Mouse (Mus musculus): ENCODE data around the gene Slit3. TPM values are rescaled to one million over a fixed set of nuclear protein-coding genes. Genes with fewer than 3 reads are reported as not detected.

The Slit3 gene
- total and polyA plus RNA-seq, 3 experiments: 0.55 to 4.8 (median 2.8) TPM

DNA sequence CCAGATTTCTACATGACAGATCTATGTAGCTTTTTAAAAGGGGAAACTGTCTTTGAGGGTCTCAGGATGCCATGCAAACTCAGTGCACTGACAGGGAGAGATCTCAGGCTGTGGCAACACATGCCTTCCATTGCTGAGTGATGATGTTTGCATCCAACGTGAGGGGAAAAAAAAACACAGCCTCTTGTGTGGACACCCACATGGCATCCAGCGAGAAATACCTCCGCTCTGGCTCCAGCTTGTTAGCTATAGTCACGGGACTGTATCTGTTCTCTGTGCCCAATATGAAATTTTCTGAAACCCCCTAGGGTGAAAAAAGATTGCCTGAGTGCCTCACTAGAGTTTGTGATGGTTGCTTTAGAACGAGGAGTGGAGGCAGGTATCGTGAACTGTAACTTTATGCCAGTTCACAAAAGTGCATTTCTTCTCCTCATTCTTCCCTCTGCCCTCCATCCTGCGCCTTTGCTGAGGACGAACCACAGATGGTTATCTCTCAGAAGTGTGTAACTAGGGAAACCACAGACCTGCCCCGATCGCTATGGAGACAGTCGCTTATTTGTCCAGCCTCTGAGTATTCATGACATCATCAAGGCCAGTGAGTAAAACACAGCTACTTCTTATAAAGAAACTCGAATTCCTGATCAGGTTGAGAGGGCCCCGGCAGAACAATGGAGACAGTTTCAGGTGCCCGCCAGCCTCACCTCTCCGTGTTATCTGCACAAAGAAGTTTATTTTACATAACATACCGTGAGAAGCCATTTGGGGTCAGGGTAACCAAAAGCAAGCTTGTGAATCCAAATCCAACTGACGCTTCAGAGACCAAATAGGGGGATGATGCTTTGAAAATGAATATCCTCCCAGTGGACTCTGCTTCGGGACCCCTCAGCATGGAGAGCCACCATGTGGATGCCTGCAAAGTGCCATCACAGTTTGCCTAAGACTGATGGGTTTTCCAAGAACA is 416.4 kb downstream of the Slit3 start:
- dilution Hi-C loops (cut with MboI; ENCODE audit: extremely low pct_ligation_motif_present, extremely low pct_unique_long_range_greater_than_20kb, low sequenced_read_pairs) (no loop called here), in situ Hi-C loops (cut with MboI; ENCODE audit: low pct_ligation_motif_present, low pct_unique_long_range_greater_than_20kb, low sequenced_read_pairs) (no loop called here)
- no peaks in the 10 kb centered on the region for H3K27me3 ChIP-seq (replicated peaks)
- no peaks in the 10 kb centered on the region for H3K36me3 ChIP-seq (replicated peaks in 1 of 2; ENCODE audit: control insufficient read depth in 1 of 2, insufficient read depth in 1 of 2, low read length in 1 of 2)
- H3K27ac ChIP-seq (ENCODE audit: insufficient read depth, low read depth): no peak overlapping the region
- no peaks in the 10 kb centered on the region for H3K79me2 ChIP-seq (replicated peaks; ENCODE audit: control insufficient read depth, extremely low read depth, insufficient read depth, poor library complexity, severe bottlenecking)
- no peak overlapping the region for H3K9ac ChIP-seq (ENCODE audit: insufficient read depth, low read depth)
- H3K9me3 ChIP-seq (replicated peaks; ENCODE audit: low read length): no peaks in the 10 kb centered on the region
- peaks cover 0 to 4% of the 10 kb centered on the region in 2 experiments; a peak in 1 of 4 replicates for H3K4me1 ChIP-seq (ENCODE audit: control insufficient read depth in 1 of 2, insufficient read depth in 2 of 2)
- H3K4me3 ChIP-seq (replicated peaks in 1 of 3; ENCODE audit: low read depth in 2 of 3, low read length in 2 of 3, poor library complexity in 1 of 3): no peak overlapping the region
- peak overlapping the region; percentile 59 for H3K4me2 ChIP-seq (ENCODE audit: insufficient read depth, low read depth, poor library complexity, severe bottlenecking)
- peak; percentile 21 for DNase-seq (ENCODE audit: extremely low read depth)
- TF ChIP-seq MAZ (IDR thresholded peaks at IDR 0.05; ENCODE audit: low read depth, low read length): no peak
- peak; percentile 39; the same call in 1 of the 2 replicates for TF ChIP-seq MXI1 (IDR thresholded peaks at IDR 0.05; ENCODE audit: low read depth, low read length)

DNA sequence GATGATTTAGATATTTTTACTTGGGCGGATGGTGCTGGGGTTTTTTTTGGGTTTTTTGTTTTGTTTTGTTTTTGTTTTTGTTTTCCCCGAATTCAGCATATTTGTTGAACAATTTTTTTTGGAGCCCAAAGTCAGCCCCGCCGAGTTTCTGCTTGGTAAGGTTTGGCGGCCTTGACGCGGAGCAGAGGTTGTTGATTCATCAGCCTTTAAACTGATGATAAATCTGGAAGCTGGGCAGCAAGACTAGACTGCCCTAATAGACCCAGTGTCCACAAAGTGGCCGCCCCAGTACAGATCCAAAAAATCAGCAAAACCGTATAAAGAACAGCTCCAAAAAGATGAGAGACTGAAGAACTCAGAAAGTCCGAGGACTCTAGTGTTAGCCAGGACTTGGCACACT is 421.7 kb downstream of the Slit3 start:
- Histone ChIP-seq H3K9me3 (replicated peaks; ENCODE audit: low read length) (no peaks in the 10 kb centered on the region), H3K4me1 (ENCODE audit: control insufficient read depth in 1 of 2, insufficient read depth in 2 of 2) (peaks cover under 1 to 5% of the 10 kb centered on the region in 2 experiments; a peak in 2 of 4 replicates), H3K9ac (ENCODE audit: insufficient read depth, low read depth) (no peak overlapping the region), H3K36me3 (replicated peaks in 1 of 2; ENCODE audit: control insufficient read depth in 1 of 2, insufficient read depth in 1 of 2, low read length in 1 of 2) (no peaks in the 10 kb centered on the region), H3K27ac (ENCODE audit: insufficient read depth, low read depth) (no peak overlapping the region), H3K4me3 (replicated peaks in 1 of 3; ENCODE audit: low read depth in 2 of 3, low read length in 2 of 3, poor library complexity in 1 of 3) (no peak overlapping the region), H3K79me2 (replicated peaks; ENCODE audit: control insufficient read depth, extremely low read depth, insufficient read depth, poor library complexity, severe bottlenecking) (no peaks in the 10 kb centered on the region), H3K27me3 (replicated peaks) (no peaks in the 10 kb centered on the region), H3K4me2 (ENCODE audit: insufficient read depth, low read depth, poor library complexity, severe bottlenecking) (no peak overlapping the region)
- in situ Hi-C loops (cut with MboI; ENCODE audit: low pct_ligation_motif_present, low pct_unique_long_range_greater_than_20kb, low sequenced_read_pairs) (no loop called here), dilution Hi-C loops (cut with MboI; ENCODE audit: extremely low pct_ligation_motif_present, extremely low pct_unique_long_range_greater_than_20kb, low sequenced_read_pairs) (no loop called here)
- TF ChIP-seq KAT2A (IDR thresholded peaks at IDR 0.05; ENCODE audit: insufficient replicate concordance, low read length): no peak
- no peak for TF ChIP-seq TBP (conservative IDR thresholded peaks at IDR 0.05; ENCODE audit: low read depth, low read length)
- TF ChIP-seq SIN3A (IDR thresholded peaks at IDR 0.05; ENCODE audit: low read length): no peak
- TF ChIP-seq BHLHE40 (IDR thresholded peaks at IDR 0.05; ENCODE audit: low read depth, low read length): no peak
- no peak for TF ChIP-seq ZC3H11A (IDR thresholded peaks at IDR 0.05; ENCODE audit: low read depth, low read length)
- no peak for TF ChIP-seq EP300 (IDR thresholded peaks at IDR 0.05; ENCODE audit: low read length)
- no peak for TF ChIP-seq USF2 (conservative IDR thresholded peaks at IDR 0.05; ENCODE audit: low read depth, low read length)
- TF ChIP-seq NRF1 (IDR thresholded peaks at IDR 0.05; ENCODE audit: low read depth, low read length): no peak
- TF ChIP-seq MAX (IDR thresholded peaks at IDR 0.05; ENCODE audit: low read length): no peak
- no peak for TF ChIP-seq TCF12 (IDR thresholded peaks at IDR 0.05; ENCODE audit: low read depth, low read length)
- no peak for TF ChIP-seq CHD1 (IDR thresholded peaks at IDR 0.05; ENCODE audit: low read depth, low read length)
- no peak for TF ChIP-seq POLR2AphosphoS2 (IDR thresholded peaks at IDR 0.05; ENCODE audit: low read depth, low read length)
- TF ChIP-seq USF1 (IDR thresholded peaks at IDR 0.05; ENCODE audit: low read depth, low read length): no peak
- DNase-seq (ENCODE audit: extremely low read depth): no peak
